Mouse (Mus musculus) heart, postnatal 14 days (tissue): ENCODE data around the gene Ism2. TPM values are rescaled to one million over a fixed set of nuclear protein-coding genes. Genes with fewer than 3 reads are reported as not detected.

ENCODE experiments used
- DNase-seq, 2 experiments: peaks; one replicate each; pipeline ENCODE4 v3.0.0; 2021 to 2022
- intact Hi-C: fragments of 180-260 bp; cut with DNase I; formaldehyde crosslinking; loops from one replicate; pipeline ENCODE4 v1.15.1; 2025
- microRNA-seq, 2 experiments: library from miRNA; unstranded; fragments of <30 nt; microRNA quantifications; one replicate each; pipeline ENCODE4 v1.2.0; 2021 to 2022
- total RNA-seq, 2 experiments: library from RNA; stranded (reverse); gene quantifications; 2 replicates each; pipeline ENCODE4 v1.2.3; 2021

Gene Ism2
- total RNA-seq, 2 experiments from 2014 or later, result 0.15 TPM; not detected in 1

DNA sequence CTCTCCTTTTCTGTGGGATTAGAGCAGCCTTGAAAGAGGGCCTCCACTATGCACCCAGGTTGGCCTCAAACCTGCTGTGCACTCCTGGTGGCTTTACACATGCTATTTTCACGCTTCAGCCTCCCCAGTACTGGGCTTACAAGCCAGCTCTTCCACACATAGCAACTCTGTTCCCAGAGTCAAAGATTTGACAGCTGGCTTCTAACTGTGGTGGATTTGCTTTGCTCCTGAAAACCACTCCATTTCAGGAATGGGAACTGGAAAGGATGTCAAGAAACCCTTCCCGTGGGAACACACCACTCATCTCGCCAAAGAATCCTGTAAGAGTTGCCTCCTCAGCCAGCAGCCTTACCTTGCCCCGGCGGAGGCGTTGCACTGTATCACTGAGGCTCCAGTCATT is 45.6 kb downstream of the Ism2 start:
- intact Hi-C loops, result no loop called here
- no peak for DNase-seq

DNA sequence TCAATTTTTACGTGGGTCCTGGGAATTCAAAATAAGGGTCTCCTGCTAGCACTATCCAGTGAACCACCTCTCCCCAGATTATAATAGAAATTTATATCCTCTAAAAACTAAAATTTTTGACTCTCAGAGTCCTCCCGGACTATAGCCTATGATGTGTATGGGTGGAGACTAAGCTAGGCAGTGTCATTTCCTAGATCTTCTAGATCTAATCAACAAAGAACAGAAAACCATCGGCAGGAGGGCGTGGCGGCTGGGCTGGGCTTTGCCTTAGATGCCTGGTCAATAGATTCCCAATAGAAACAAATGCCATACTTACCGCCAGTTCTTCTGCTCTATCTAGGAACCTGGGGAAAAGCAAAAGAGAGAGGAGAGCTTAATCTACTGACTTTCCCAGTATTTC is 49.3 kb downstream of the Ism2 start:
- no peak for DNase-seq
- intact Hi-C loops, result no loop called here

DNA sequence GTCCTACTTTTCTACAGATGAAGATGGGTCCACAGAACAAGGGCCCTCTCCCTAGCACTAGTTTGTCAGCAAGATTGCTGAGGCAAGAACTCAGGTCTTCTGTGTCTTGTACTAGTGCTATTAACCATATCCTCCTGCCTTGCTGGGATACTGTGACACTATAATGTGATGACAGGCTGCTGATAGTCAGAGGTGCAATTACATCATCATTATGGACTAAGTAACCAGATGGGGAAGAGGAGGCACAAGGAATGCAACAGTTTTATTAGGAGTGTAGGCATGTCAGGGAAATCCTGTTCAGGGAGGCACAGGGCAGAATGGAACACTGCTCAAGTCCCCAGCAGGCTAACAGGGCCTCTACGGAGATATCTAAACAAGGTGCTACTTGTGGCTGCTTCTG is 60.9 kb downstream of the Ism2 start, which contains the start of gene Noxred1:
Gene Noxred1, minus strand, starts transcription at position 101 of the 400 bp plus-strand sequence.
- DNase-seq, result no peak
- intact Hi-C loops, result loop anchor here (5.0 kb wide), 1 partner anchor 106 kb away; no protein-coding TSS in a partner anchor

DNA sequence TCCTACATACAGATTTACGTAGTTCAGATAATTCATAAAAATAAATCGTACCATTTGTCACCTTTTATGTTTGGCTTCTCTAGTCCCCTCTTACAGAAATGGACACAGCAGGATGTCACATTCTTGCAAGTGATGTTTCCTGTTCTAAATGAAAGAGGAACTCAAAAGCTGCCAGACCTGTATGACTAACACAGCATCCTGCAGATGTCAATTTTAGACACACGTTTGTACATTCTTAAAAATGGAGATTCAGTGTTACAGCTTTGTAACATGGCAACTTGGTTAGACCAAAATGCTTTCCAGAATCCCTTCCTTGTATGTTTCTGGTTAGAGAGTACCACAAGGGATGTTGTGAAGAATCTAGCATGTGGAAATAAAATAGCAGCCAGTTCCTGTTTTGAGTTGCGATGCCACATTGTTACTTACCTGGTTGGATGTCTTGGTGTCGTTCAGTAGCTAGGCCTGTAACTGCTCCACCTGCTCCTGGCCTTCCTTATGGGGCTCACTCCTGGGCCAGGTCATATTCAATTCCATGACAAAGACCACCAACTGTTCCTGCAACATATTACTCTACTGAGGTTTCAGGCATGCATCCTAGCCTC is 62.5 kb downstream of the Ism2 start:
- intact Hi-C loops, result loop anchor here (5.0 kb wide), 1 partner anchor 105 kb away; no protein-coding TSS in a partner anchor
- DNase-seq, result no peak

DNA sequence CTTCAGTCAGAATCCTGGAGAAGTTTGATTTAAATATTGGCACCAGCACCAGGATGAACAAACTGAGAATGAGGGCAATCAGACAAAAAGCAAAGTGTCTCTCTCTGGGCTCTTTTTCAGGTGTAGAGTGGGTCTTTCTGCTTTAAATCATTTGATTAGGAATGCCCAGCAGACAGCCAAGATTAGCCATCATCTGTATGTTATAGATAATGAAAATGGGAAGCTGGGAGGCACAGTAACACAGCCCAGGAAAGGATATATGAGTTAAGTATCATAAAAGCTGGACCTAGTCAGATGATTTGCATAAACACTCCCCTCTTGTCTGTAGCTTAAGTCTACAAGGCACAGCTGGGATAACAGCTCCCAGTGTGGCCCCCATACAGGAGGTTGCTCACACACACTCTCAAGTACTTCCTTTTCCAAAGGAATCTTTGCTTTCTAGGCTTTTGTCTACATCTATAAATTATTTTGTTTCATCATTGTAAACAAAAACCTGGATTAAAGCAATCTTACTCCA is 69.1 kb downstream of the Ism2 start:
- no peak for DNase-seq
- intact Hi-C loops, result no loop called here

DNA sequence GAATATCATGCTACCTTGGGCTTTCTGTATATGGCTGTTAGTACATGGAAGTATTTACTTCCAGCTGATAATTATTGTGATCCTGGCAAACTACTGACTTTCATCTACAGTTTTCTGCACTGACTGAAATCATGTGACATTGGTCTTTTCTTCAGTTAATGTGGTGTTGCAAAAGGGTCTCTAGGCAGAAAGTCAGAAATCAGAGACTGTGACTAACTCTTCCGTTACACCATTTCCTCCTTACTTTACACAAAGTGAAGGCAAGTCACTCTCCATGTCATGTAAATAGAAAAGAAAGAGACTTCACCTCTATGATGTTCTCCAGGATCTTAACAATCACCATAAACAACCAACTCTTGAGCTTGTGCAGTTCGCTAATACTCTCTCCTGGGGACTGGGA is 69.9 kb downstream of the Ism2 start:
- intact Hi-C loops, result no loop called here

More for the DNA sequence above, 69.9 kb downstream of the Ism2 start:
- no peak for DNase-seq

Small RNA genes lying within 50 kb of the gene (microRNA-seq; reads per million reads assigned to microRNA genes)
- gene Gm47293, result 0 reads per million in 2 experiments

Other genes with a start within 250 kb of the Ism2 start
- not detected for gene Ngb, start 197.2 kb downstream of the Ism2 start, total RNA-seq
- gene Gstz1, start 152.5 kb downstream of the Ism2 start, total RNA-seq, result 10 to 100 TPM; 48.1 to 53.0 TPM
- 10 to 100 TPM; 11.5 to 11.9 TPM for gene Pomt2, start 151.7 kb downstream of the Ism2 start, total RNA-seq
- under 1 TPM; 0.32 to 0.57 TPM for gene Samd15, start 100.0 kb downstream of the Ism2 start, total RNA-seq
- 1 to 10 TPM; 5.4 to 6.0 TPM for gene Tmed8, start 99.3 kb downstream of the Ism2 start, total RNA-seq
- gene Noxred1, start 61.0 kb downstream of the Ism2 start, total RNA-seq, result under 1 TPM; 0.33 to 0.66 TPM
- 10 to 100 TPM; 28.9 to 29.8 TPM for gene Vipas39, start 33.4 kb downstream of the Ism2 start, total RNA-seq
- 100 to 1,000 TPM; 103 to 107 TPM for gene Ahsa1, start 33.2 kb downstream of the Ism2 start, total RNA-seq
- gene Sptlc2, start 88.7 kb upstream of the Ism2 start, total RNA-seq, result 10 to 100 TPM; 39.4 to 43.5 TPM
- gene Slirp, start 144.2 kb upstream of the Ism2 start, total RNA-seq, result 100 to 1,000 TPM; 140 to 162 TPM
- gene Alkbh1, start 144.3 kb upstream of the Ism2 start, total RNA-seq, result 10 to 100 TPM; 11.2 to 12.9 TPM
- gene Snw1, start 172.6 kb upstream of the Ism2 start, total RNA-seq, result 10 to 100 TPM; 40.5 to 42.8 TPM
- gene Gm5788, start 195.0 kb upstream of the Ism2 start, total RNA-seq, result not detected
- gene Gm8300, start 214.6 kb upstream of the Ism2 start, total RNA-seq, result not detected